Mouse (Mus musculus) R1 (cell line): ENCODE measurements around the gene Htr3b.

Experiments
- DNase-seq: peaks from one replicate; pipeline ENCODE4 v3.0.0-alpha.2; 2018; ENCODE audit warnings: low read depth, low spot score

Htr3b gene

DNA sequence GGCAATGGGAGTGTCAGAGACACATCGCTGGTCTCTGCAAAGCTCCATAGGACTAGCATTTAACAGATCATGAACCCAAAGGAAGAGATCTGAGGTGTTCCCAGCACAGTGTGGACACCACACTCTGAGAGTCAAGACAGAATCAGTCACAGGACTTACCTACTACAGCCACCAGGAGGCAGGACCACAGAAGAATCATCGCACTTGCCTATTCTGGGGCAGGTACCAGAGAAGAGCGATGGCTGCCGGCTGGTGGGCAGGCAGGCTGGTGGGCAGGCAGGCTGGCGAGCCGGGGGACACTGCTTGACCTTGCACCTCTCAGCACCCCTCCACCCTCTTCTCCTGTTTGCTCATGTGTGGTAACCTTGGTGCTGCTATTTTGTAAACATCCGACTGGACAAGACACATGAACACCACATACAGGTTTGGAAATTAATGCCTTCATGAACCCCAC is at the start of gene Htr3b:
Gene Htr3b, minus strand, starts transcription at position 404 of the 454 bp plus-strand sequence.
- peak; percentile 65 for DNase-seq

DNA sequence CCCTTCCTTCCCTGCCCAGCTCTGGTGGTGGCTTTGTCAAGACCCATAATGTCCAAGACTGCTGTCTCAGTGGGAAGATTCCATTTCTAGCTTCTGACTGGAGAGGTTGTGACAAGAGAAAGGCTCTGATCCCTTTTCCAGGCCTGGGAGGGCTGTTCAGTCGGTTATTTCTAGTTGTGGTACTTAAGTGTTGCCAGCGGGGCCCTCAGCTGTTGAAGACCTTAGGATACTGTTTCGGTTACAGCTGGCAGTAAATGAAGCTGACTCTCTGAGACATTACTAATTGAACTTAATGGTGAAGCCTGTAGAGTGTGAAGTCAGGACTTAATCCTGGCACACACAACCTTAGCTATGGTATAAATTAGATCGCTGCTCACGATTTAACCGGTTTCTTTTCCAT is 34.5 kb upstream of the Htr3b start:
- no peak for DNase-seq

DNA sequence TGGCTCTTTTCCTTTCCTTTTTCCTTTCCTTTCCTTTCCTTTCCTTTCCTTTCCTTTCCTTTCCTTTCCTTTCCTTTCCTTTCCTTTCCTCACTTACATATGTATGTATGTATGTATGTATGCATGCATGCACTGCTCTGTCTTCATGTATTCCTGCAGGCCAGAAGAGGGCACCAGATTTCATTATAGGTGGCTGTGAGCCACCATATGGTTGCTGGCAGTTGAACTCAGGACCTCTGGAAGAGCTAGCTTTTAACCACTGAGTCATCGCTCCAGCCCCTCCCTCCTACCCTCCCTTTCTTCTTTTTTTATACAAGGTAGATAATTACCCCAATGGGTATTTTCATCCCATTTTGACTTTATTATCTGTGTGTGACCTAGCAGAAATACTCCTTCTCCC is 30.9 kb upstream of the Htr3b start:
- peak; percentile 51 for DNase-seq

DNA sequence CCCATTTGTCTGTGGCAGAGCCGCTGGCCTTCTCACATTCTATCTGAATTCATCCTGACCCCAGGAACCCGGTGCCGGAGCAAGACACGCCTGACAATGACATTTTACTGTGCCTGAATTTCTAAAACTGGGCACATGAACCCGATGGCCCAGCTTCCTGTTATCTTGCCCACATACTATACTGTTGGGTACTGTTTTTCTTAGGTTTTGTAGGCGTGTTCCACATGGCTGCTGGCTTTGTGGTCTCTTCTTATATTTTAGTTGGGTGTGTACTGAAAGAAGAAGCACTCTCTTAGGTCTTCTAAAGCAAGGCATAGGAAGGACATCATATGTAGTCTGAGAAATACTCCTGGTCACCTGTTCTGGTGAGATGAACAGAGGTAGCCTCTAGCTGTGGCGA is 30.0 kb upstream of the Htr3b start:
- DNase-seq, result no peak

DNA sequence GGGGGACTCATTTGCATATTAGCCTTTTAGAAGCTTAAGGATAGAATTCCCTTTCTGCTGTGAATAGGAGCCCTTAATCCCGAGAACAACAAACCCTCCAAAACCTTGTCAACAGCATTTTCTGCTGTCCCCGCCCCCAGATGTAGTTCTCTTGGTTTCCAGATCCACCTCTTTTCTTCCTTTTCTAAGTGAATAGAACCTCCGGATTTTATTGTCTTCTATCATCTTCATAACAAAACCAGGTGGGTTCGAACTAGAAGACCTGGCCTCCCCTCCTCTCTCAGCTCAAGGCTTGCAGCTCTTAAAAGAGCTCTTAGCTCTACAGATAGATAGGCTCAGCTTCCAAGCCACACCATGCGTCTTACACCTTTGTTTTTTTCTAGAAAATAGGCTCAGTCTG is 26.9 kb upstream of the Htr3b start:
- peak; percentile 99 for DNase-seq

DNA sequence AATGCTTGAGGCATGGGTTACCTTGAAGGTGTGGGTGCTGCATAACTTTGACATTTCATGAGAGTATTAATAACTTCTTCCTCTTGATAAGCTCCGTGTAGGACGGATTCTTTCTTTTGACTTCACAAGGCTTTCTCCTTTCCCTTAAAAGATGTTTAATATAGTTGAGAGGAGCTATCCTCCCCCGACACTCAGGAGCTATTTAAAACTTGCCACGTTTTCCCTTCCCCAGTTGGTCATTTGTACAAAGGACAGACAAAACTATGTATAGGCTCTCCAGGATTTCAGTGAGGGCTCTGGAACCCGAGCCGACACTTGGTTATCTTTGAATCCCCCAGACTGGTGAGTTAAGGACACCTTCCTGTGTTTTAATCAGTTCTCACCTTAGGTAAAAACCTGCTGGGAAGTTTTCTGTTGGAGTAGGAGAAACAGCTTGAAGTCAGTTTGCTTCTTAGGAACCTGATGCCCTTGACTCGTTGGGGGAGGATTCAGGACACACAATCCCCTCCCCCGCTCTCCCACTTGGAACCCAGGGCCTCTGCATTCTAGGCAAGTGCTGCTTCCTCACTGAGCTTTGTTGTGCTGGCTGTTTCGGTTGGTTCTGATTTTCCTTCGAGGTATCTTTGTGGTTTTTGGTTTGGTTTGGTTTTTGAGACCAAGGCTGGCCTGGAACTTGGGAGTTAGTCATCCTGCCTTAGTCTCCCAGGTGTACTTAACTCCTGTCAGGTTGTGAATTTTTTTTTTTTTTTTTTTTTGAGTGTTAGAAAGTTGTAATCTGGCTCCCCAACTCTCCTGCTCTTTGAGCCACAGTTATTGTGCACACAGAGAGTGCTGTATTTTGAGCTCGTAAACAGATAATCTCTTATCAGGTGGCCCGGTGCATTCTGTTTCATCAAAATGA is 22.7 kb upstream of the Htr3b start:
- DNase-seq, result peak; percentile 93

DNA sequence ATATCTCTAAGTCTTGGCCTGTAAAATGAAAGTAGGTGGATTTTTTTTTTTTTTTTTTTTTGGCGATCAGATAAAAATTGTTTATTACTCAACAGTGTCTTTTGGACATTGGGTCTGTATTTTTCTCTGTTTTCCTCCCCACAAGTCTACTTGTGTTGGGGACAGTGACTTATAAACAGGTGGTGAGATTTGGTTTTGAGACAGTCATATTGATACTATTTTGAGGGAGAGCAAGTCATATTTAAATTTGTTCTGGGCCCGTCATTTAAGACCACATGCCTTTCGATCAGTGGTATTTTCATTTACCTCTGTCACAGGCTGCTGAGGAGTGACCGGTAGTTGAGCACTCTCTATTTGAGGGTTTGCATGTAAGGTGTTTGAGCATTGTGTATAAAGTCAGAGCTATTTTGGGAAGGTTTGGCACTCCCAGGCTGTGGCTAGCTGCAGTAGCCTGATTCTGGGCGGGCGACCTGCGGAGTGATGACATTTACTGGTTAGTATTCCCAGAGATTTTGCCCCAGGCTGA is 21.9 kb upstream of the Htr3b start:
- no peak for DNase-seq

DNA sequence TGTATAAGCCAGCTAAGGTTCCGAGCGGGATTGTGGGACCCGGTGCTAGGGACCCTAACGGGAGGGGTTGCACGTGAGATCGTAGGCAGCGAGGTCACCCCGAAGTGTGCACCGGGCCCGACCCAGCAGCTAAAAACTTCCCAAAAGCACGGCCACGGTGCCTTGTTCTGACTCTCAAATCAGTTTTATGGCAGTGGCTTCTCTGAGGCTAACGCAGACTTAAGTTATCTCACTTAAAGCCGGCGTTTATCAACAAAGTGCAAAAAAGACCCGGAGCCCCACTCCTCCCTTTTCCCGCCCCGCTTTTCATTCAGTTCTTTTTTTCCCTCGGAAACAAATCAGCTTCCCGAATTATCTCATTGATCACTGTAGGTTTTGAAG is 20.9 kb upstream of the Htr3b start:
- DNase-seq, result peak; percentile 40

DNA sequence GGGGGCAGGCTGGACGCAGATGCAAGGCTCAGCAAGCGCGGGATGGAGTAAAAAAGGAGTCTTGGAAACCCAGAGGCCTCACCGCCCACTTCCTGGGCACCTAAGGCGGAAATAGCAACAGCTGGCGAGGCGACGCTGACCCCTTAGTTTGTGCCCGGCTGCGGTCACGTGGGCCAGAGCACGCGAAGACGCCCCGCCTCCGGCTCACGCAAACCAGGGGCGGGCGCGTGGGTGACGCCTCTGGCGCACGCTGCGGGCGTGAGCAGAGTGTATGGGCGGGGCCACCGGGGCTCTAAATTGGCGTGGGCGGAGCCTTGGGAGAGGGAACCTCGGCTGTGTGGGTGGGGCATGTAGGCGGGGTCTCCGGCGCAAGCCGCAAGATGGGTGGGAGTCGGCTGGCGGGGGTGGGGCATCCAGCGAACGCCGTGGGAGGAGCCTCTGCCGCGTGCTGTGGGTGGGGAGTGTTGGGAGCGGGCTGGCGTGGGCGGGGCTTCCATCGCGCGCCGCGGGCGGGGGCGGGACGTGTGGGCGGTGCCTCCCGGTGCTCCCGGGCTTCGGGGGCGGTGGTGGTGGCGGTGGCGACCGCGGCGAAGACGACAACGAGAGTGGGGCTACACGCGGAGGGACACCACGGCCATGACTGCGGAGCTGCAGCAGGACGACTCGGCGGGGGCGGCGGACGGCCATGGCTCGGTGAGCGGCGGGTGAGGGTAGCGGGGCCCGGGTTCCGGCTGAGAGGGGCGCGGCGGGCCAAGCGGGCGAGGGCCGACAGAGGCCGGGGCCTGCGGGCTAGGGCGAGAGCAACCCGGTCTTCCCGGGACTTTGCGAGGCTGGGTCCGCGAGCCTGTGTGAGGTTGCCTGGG is 20.3 kb upstream of the Htr3b start, which contains the start of gene Usp28:
Gene Usp28, plus strand, starts transcription at position 531 of the 863 bp plus-strand sequence.
- DNase-seq, result peak; percentile 95

DNA sequence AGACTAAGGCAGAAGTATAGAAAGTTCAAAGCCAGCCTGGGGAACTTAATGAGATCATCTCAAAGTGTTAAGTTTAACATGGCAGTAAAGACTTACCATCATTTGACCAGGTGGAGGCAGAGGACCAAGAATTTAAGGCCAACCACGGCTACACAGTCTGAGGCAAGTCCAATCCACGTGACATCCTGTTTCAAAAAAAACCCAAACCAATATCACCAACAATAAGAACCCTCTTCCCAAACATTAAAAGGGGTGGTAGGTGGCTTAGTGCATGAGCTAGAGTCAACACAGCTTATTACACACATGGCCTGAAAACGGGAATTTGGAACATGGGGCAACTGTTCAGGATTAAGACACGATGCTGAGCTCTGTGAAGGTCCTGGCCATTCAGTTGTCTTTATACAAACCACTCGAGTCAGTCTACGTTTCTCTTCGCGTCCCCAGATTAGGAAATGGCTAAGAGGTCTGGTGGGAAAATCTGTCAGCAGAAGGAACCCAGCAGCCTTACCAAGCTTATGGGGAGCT is 19.6 kb upstream of the Htr3b start:
- peak; percentile 39 for DNase-seq

DNA sequence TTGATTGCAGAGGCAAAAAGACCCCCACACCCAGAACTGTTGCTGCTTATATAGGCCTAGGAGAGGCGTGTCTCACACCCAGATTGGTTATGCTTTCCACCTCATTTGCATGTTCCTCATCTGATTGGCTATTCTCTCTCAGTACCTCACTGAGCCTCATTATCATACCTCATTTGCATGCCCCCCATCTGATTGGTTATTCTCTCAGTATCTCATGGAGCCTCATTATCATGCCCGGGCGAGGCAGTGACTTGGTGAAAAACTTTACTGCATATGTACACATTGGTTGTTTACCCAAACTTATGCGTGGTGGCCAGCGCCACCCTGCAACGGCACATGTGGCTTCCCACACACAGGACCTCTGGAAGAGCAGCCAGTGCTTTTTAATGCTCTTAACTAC is 19.0 kb upstream of the Htr3b start:
- peak; percentile 83 for DNase-seq

DNA sequence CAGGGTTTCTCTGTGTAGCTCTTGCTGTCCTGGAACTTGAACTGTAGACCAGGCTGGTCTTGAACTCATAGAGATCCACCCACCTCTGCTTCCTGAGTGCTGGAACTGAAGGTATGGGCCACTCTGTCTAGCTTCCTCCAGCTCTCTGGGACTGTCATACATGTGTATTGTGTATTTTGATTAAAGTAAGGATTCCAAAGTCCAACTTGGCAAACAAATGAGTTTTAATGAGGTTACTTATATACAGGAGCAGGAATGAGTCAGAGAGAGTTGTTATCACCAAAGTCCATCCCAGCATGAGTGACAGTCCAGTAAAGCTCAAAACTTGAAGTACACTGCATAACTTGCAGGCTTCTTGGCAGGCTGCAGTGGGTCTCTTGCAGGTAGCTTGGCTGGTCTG is 17.0 kb upstream of the Htr3b start:
- no peak for DNase-seq

DNA sequence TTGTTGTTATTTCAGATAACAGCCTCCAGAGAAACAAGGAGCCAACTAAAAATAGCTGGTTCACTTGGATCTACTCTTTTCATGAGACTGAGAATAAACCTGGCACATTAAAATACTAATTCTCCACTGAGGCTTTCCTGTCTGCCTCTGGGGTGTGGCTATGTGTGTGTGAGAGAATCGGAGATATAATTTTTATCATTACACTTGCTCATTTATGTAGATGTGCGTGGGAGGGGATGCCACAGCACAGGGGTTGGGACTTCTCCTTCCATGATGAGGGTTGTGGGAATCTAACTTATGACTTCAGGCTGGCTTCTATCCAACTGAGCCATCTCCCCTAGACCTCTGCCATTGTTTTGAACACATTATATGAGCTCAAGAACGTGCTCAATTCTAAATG is 16.0 kb upstream of the Htr3b start:
- DNase-seq, result no peak

DNA sequence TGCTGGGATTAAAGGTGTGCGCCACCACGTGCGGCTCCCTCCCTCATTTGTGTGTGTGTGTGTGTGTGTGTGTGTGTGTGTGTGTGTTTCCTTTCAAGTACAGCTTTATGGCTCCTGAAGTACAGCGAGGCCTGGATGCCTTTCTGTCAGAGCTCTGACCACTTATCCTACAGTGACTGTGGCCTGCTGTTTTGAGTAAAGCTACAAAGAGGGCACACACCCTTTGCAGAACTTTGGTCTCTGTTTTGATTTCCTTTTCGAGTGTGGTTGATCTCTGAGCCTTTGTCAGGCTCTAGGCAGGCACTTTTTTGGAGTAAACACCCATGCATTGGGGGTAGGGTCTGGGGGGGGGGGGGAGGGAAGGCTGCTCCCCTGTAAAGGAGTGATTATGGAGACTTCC is 15.6 kb upstream of the Htr3b start:
- DNase-seq, result no peak

DNA sequence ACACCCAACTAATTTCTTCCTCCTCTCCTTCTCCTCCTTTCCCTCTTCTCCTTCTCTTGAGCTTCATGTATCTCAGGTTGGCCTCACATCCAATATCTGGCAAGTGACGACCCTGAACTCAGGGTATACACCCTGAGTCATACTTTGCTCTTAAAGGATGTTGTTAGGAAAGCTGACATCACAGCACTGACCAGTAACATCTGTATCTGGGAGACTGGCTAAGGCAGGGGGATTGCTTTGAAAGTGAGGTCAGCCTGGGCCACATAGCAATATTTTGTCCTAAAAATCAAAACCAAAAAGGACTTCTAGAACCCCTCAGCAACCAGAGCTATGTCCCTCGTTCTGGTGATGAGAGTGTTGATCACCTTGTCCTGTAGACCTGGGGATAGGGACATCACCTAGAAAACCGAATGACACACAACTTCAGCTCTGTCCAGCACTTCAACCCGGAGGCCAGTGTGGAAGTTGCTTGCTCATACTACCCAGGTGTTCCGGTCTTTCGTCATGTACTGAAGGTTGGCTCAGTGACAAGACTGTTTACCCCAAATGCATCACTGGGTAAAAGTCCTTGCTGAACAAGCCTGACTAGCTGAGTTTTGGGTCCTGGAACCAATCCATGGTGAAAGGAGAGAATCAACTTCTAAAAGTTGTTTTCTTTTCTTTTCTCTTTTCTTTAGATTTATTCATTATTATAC is 12.0 kb upstream of the Htr3b start:
- no peak for DNase-seq

DNA sequence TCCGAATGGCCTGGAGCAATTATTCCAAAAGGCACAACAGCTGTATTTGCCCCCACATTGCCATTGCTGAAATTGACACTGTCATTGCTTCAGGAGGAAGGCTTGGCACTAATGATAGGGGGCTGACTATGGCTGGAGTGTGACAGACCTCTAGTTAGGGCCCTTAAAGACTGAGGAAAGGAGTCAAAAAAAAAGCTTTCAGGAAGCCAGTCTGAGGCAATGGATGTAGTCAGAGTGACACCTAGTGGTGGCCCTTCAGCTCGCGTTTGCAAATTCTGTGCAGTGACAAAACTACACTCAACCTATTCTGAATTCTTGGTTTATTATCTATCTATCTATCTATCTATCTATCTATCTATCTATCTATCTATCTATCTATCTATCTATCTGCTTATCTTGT is 7.7 kb upstream of the Htr3b start:
- peak; percentile 51 for DNase-seq

DNA sequence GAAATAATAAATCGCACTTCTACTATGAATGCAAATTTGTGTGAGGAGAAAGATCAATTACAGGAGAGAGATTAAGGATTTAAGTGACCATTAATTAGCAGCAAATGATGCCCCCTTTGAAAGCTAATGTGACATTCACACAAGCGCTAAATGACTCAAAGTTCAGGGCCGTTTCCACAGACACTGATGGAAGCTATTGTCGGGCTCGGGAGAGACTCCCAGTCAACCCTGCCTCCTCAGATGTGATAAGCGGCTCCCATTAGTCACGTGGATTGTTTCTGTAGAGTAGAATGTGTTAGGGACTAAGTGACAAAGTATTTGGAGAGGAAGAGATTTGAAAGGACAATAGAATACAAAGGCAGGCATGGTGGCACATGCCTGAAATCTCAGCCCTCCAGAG is 2.7 kb downstream of the Htr3b start:
- peak; percentile 16 for DNase-seq

DNA sequence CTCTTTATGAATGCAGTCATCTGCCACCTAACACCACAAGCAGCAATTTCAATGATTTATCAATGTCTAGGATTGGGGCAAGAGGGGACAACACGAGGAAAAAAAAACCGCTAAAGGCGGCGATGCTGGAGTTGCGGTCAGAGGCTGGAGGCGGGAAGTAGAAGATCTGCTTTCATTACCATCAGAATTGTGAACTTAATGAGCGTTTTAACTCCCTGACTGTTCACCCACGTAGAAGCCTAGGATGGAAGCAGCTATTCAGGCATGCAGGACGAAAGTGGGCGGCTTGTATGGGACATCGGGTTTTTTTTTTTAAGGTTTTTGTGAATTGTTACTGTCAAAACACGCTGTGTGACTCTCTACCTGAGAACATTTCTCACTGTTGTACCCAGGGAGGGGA is 3.5 kb downstream of the Htr3b start:
- peak; percentile 72 for DNase-seq

DNA sequence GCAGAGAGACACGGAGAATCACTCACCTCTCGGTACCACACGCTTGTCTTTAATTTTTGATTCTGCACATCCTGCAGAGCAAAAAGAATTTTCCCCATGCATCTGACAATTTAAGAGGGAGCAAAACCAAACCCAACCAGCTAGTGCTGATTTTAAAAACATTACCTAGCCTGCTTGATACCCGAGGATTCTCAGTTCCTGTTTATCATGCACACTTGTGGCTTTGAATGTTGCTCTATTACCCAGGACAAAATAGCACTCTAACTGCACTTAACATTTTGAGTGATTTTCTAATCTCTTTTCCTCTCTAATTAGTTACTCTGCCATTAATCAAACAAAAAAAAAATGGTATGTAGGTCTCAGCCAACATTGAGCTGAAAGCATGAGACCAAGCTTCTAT is 17.2 kb downstream of the Htr3b start:
- no peak for DNase-seq

DNA sequence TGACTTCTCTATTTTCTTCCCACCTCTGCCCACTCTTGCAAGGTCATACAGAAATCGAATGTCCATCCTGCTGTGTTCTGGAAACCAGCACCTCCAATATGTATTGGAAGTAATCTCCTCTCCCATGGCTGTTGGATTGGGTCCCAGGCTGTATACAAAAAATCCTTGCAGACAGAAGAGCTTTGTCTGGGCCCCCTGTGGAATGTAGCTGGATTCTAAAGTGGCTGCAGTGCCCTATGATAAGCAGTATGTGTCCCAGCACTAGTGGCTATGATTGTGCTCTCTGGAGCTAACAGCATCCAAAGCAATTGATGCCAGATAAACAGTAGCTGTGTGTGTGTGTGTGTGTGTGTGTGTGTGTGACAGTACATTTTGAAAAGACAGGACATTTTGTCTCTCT is 22.4 kb downstream of the Htr3b start:
- DNase-seq, result no peak

DNA sequence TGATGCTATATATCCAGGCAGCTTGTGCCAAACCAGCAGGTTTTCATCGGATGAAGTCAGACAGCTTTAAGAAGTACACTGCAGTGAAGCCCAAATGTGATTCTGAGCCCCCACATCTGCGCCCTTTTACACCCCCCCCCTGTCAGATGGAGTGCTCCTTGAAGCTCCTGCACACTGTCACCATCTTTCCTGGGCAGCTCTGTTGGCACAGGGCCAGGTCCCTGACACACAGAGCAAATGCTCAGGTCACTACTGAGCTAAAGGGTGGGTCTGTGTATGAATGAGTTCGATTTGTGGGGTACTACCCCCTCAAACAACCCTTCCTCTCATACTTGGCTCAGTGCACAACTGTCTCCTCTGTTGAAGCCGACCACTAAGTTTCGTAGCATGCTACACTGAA is 35.4 kb downstream of the Htr3b start:
- no peak for DNase-seq
